Mouse (Mus musculus) layer of hippocampus, postnatal 25 days (tissue): ENCODE data around the gene Col1a2. TPM values are rescaled to one million over a fixed set of nuclear protein-coding genes. Genes with fewer than 3 reads are reported as not detected.

Source experiments
- DNase-seq, 2 experiments: peaks; one replicate each; pipeline ENCODE4 v3.0.0; 2022; ENCODE audit warnings: mixed read lengths in 2 of 2, low spot score in 1 of 2; ENCODE audit errors: extremely low spot score in 1 of 2
- total RNA-seq, 2 experiments: library from RNA; stranded (reverse); gene quantifications; 2 replicates each; pipeline ENCODE4 v1.2.3; 2021

Gene Col1a2
- total RNA-seq, 2 experiments from 2014 or later = 17.0 to 18.9 TPM

GRCm38 (mm10) chr6:4509395-4509794 is 4.8 kb downstream of the Col1a2 start:
- no peak for DNase-seq

DNA sequence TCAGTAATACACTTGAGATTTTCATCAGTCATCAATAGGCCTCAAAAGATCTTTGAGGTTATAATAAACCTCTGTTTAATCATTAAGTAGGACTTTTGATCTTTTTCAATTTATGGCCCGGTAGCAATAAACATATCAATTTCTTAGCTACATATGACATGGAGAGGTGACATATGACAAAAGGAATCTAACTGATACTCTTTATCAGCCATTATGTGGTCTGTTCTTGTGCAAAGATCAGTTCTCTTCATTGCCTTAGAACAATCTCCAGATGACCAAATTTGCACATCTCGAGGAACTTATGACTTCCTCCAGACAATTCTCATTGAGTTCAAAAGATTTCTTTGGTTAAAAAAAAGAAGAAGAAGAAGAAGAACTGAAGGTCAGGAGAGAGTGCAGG is 10.1 kb downstream of the Col1a2 start:
- no peak for DNase-seq

- no peak for DNase-seq
Observed at GRCm38 (mm10) chr6:4521031-4521430, 16.4 kb downstream of the Col1a2 start.

GRCm38 (mm10) chr6:4528439-4528838 is 23.8 kb downstream of the Col1a2 start:
- DNase-seq = no peak

GRCm38 (mm10) chr6:4530986-4531385 is 26.4 kb downstream of the Col1a2 start:
- DNase-seq = no peak

- DNase-seq = no peak
Observed at GRCm38 (mm10) chr6:4532898-4533297, 28.3 kb downstream of the Col1a2 start.

DNA sequence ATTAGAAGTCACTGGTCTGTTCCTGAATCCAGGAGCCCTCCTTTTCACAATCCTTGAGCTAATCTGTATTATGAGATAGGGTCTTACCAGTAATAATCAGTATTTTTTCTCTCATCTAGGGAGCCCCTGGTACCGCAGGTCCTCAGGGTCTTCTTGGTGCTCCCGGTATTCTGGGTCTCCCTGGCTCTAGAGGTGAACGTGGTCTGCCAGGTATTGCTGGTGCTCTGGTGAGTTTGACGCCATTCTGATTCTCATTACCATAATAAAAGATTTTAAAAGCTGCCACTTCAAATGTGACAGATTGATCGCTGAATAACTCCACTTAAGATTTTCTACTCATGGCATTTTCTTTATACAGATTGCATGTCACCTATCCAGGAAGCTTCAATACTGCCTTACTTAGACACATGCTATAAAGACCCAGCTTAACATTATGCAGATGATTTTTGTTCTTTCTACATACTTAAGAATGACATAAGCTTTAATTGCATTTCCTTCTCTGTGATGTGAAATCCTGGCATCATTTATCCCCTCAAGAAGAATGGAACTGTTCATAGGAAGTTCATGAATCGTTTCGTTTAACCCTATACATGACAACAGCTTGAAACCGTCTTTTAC is 30.0 kb downstream of the Col1a2 start:
- no peak for DNase-seq

DNA sequence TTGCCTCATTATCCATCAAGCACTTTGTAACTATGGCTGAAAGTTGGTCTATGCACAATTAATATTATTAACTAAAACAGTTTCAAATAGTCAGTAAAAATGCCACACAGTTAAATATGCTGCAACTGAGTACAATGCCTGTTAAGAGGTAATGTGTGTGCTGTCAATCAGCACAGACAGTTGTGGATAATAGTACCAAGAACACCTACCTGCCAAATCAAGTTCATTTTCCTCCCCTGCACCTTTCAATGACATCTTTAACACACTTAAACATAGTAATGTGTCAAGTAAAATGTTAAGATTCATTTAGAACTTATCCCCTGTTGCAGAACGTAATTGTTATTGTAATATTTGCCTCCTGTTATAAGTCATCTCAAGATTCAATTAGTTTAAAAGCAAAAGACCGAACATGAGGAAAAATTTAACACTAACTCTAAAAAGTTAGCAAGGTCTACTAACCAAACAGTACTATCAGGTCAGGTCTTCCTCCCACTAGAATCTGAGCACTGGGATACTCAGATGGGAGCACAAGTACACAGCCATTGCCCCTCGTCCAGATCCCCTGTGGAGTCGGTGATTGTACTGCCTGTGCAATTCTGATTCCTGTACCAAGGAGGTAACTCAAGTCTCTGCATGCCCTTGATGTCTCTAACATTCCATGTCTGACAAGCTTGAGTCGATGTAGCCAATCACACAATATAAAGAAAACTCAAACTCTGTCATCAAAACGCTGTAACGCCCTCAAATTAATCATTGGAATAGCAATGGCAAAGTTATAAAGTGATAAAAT is 37.5 kb downstream of the Col1a2 start:
- no peak for DNase-seq

- DNase-seq = peak in 1 of 2 experiments; percentile 25
Observed at GRCm38 (mm10) chr6:4544554-4544953, 39.9 kb downstream of the Col1a2 start.

GRCm38 (mm10) chr6:4545727-4546126 is 41.1 kb downstream of the Col1a2 start:
- DNase-seq = peak; percentile 35 to 78

DNA sequence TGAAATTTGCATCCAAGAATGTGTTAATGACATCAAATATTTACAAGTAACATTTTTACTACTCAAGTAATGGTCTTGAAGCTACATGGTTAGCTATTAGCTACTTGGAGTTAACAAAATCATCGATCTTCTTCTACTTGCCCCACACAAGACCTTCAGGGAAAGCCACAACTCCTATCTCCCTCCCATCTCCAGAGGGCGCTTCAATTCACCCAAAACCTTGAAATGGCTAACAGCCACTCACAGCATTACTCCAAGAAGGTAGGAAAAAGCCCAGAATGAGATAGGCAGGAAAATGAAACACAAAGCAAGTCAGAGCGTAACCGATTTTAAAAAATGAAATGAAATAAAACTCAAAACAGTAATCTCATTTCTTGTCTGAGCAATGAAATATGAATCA is 44.3 kb downstream of the Col1a2 start:
- DNase-seq = no peak

GRCm38 (mm10) chr6:4549846-4550548 is 45.4 kb downstream of the Col1a2 start:
- no peak for DNase-seq

DNA sequence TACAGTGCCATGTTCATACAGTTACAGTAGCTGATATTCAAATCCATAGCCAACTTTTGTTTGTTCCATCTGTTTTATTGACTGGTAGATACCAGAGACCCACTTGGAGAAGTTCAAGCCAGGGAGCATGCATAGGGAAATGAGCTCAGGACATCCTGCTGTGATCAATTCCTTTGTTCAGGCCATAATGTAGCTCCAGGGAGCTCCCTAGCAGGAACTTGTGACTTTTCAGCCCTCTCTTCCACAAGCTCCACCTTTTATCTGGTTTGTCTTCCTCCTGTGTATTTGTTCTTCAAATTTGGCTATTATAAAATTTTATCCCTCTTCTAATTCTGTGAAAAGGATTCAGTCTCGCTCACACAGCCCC is 45.9 kb downstream of the Col1a2 start:
- DNase-seq = no peak

- no peak for DNase-seq
Observed at GRCm38 (mm10) chr6:4555366-4555765, 50.8 kb downstream of the Col1a2 start.

GRCm38 (mm10) chr6:4557086-4557485 is 52.5 kb downstream of the Col1a2 start:
- no peak for DNase-seq

DNA sequence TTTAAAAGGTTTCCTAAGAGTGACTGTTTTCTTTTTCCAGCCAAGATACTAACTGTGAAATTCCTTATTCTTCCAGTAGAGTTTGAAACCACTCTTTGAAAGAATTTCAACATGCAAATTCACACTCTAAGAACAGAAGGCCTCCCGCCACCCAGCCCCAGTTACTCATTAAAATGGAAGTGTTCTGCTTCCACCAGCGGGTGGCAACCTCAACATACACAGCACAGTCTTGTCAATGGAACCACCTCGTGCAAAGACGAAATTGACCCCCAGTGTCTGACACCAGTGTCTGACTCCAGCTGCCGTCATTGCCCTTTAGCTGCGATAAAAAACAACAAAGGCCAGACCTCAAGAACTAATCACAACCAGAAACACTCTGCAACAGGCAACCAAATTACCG is 53.1 kb downstream of the Col1a2 start:
- peak in 1 of 2 experiments; percentile 25 for DNase-seq

DNA sequence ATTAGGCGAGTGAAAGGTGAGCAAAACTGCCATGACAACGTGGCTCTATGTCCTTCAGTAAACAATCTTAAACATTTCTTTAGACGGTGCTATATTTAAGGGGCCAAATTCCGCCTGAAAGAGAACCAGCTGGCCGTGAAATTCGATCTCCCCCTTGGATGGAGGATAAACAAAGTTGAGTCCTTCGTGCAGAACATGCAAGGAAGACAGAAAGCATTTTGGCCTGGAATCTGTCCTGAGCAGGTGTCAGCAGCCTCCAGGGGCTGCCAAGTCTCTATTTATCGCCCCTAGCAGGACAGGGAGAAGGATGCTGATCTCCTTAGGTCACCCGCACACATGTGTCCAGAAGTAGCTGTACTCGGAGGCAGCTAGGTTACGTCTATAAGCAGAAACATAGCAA is 56.5 kb downstream of the Col1a2 start:
- no peak for DNase-seq

GRCm38 (mm10) chr6:4561621-4562020 is 57.0 kb downstream of the Col1a2 start:
- no peak for DNase-seq

- DNase-seq = no peak
Observed at GRCm38 (mm10) chr6:4562401-4562800, 57.8 kb downstream of the Col1a2 start.

DNA sequence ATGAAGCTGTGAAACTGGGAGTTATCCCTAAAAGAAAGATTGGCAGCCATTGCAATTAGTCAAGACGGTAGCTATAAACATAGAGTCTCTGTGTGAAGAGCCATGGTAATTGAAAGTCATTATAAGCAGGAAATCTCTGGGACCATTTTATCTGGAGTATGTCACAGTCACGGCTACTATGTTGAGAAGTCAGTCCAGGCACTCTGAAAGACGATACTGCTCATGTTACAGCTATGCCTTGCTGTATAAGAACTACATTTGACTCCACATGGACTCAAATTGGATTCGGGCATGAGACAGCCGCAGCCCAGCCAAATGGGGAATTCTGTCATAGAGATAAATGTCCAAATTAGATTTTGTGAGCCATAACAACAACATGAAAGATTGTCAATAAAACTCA is 58.9 kb downstream of the Col1a2 start:
- DNase-seq = no peak

- no peak for DNase-seq
Observed at GRCm38 (mm10) chr6:4570412-4570811, 65.8 kb downstream of the Col1a2 start.

DNA sequence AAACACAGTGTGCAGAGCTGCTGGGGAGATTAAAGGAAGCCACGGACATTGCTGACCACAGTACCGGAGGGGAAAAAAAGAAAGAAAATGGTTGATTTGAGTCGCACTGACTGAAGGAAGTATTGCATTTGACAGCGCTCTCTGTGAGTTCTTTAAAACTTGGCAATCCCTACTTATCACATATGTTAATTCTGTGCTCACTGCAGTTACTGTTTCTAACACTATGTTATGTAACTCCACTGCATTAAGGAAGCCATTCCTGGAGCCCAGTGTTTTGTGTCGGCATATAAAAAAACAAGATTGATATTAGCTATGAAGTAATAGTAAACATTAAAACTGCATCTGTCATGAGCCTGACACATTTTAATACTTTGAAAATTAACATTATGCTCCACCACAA is 73.1 kb downstream of the Col1a2 start:
- DNase-seq = no peak
